Mouse (Mus musculus) heart, postnatal 0 days (tissue): ENCODE measurements around the gene Ppp1r8. TPM values are rescaled to one million over a fixed set of nuclear protein-coding genes. Genes with fewer than 3 reads are reported as not detected.

Source experiments
- ATAC-seq: fragments of 200-750 bp; cut with Nextera tagmentation; 2 replicates; pipeline ENCODE4 v1.8.0; 2017; ENCODE audit warnings: low read depth, moderate number of reproducible peaks, moderate library complexity; ENCODE audit not compliant: insufficient read depth
- DNase-seq: peaks from one replicate; pipeline ENCODE4 v3.0.0-alpha.2; 2016; ENCODE audit warnings: low spot score
- H3K27ac ChIP-seq: fragments of 300-500 bp; sonication (generic); 2 replicates; pipeline ENCODE4 v1.5.1; 2014; ENCODE audit warnings: low read depth, mild to moderate bottlenecking
- H3K27me3 ChIP-seq: fragments of 300-500 bp; sonication (generic); 2 replicates; pipeline ENCODE4 v1.6.1; 2014; ENCODE audit warnings: low read length, mixed read lengths; ENCODE audit not compliant: control insufficient read depth, insufficient read depth
- H3K36me3 ChIP-seq: fragments of 300-500 bp; sonication (generic); replicated peaks from 2 replicates; pipeline ENCODE4 v1.6.1; 2014; ENCODE audit warnings: low read length, mixed read lengths; ENCODE audit not compliant: control insufficient read depth, insufficient read depth
- H3K4me1 ChIP-seq: fragments of 300-500 bp; sonication (generic); 2 replicates; pipeline ENCODE4 v1.6.1; 2014; ENCODE audit warnings: antibody characterized with exemption; ENCODE audit not compliant: control insufficient read depth, insufficient read depth
- H3K4me2 ChIP-seq: fragments of 300-500 bp; sonication (generic); 2 replicates; pipeline ENCODE4 v1.6.1; 2014; ENCODE audit warnings: low read depth, mild to moderate bottlenecking, low read length, moderate library complexity
- H3K4me3 ChIP-seq: fragments of 300-500 bp; sonication (generic); 2 replicates; pipeline ENCODE4 v1.5.1; 2014; ENCODE audit warnings: low read depth, low read length
- H3K9ac ChIP-seq: fragments of 300-500 bp; sonication (generic); replicated peaks from 2 replicates; pipeline ENCODE4 v1.6.1; 2014; ENCODE audit warnings: low read depth, low read length, mixed read lengths
- H3K9me3 ChIP-seq: fragments of 300-500 bp; sonication (generic); replicated peaks from 2 replicates; pipeline ENCODE4 v1.6.1; 2016; ENCODE audit warnings: low read length; ENCODE audit not compliant: control insufficient read depth
- CTCF ChIP-seq: IDR thresholded peaks from 2 replicates; pipeline ENCODE4 v1.5.1; 2016; ENCODE audit warnings: antibody characterized with exemption, control low read depth, low read depth
- EP300 ChIP-seq: IDR thresholded peaks from 2 replicates; pipeline ENCODE4 v1.6.1; 2016; ENCODE audit warnings: antibody characterized with exemption, low read depth
- WGBS: fragments of 180-500 bp; shearing (Covaris S2); extraction: QIAGEN DNeasy Blood & Tissue Kit; methylation state at CpG from one replicate; pipeline ENCODE4 v1.1.7; 2014; 5-methylcytosine and 5-hydroxymethylcytosine counted together
- polyA plus RNA-seq: library from polyadenylated mRNA; unstranded; fragments of >200 nt; fragmentation: Nextera tagmentation; extraction: Ambion mirVana; gene quantifications from 2 replicates; pipeline ENCODE4 v1.2.1, GENCODE M21; 2015
- total RNA-seq: library from RNA; depleted of rRNA; stranded (reverse); fragments of >200 nt; gene quantifications from 2 replicates; pipeline ENCODE4 v1.2.3, GENCODE M21; 2014; ENCODE audit warnings: low replicate concordance

Ppp1r8 gene
- total and polyA plus RNA-seq, 2 experiments from 2014 or later, result 17.3 to 46.2 TPM

- H3K4me2 ChIP-seq, result no peak overlapping the region
- H3K27me3 ChIP-seq, result no peaks in the 10 kb centered on the region
- no peaks in the 10 kb centered on the region for H3K36me3 ChIP-seq
- no peaks in the 10 kb centered on the region for H3K4me1 ChIP-seq
- H3K9me3 ChIP-seq, result 0 out of 2 replicates have a peak, but pooled peaks cover 7% of the 10 kb centered on the region
- DNase-seq (no peak), ATAC-seq (no peak)
- H3K4me3 ChIP-seq, result no peak overlapping the region
- WGBS, result 53% methylated on average over 2 of the region's 2 CpGs
- H3K9ac ChIP-seq, result no peak overlapping the region
- no peak for TF ChIP-seq EP300
- no peak for TF ChIP-seq CTCF
- no peak overlapping the region for H3K27ac ChIP-seq
Observed at GRCm38 (mm10) chr4:132818442-132818841, 24.5 kb downstream of the Ppp1r8 start.

- no peak for TF ChIP-seq CTCF
- TF ChIP-seq EP300, result no peak
- Histone ChIP-seq H3K4me3 (no peak overlapping the region), H3K9me3 (0 out of 2 replicates have a peak, but pooled peaks cover 7% of the 10 kb centered on the region), H3K4me1 (no peaks in the 10 kb centered on the region), H3K4me2 (no peak overlapping the region), H3K36me3 (no peaks in the 10 kb centered on the region), H3K9ac (no peak overlapping the region), H3K27me3 (no peaks in the 10 kb centered on the region), H3K27ac (no peak overlapping the region)
- no peak for DNase-seq
- WGBS, result 39% methylated on average over 2 of the region's 2 CpGs
- no peak for ATAC-seq
Observed at GRCm38 (mm10) chr4:132816855-132817254, 26.1 kb downstream of the Ppp1r8 start.

GRCm38 (mm10) chr4:132816404-132816803 is 26.6 kb downstream of the Ppp1r8 start:
- no peaks in the 10 kb centered on the region for H3K36me3 ChIP-seq
- no peaks in the 10 kb centered on the region for H3K27me3 ChIP-seq
- peaks cover 10% of the 10 kb centered on the region; the same call in 1 of the 2 replicates for H3K9me3 ChIP-seq
- TF ChIP-seq EP300, result no peak
- TF ChIP-seq CTCF, result no peak
- no peak overlapping the region for H3K9ac ChIP-seq
- whole genome bisulfite sequencing, result 73% methylated on average over 7 of the region's 7 CpGs
- no peak overlapping the region for H3K4me2 ChIP-seq
- H3K4me1 ChIP-seq, result no peaks in the 10 kb centered on the region
- H3K4me3 ChIP-seq, result no peak overlapping the region
- DNase-seq (no peak), ATAC-seq (no peak)
- H3K27ac ChIP-seq, result no peak overlapping the region

- no peak for DNase-seq
- no peaks in the 10 kb centered on the region; the same call in 1 of the 2 replicates for H3K4me1 ChIP-seq
- WGBS, result 78% methylated on average over 5 of the region's 5 CpGs
- H3K27ac ChIP-seq, result peak overlapping the region; percentile 51
- H3K9ac ChIP-seq, result no peak overlapping the region
- ATAC-seq, result no peak
- H3K36me3 ChIP-seq, result no peaks in the 10 kb centered on the region
- H3K9me3 ChIP-seq, result peaks cover 14% of the 10 kb centered on the region
- H3K4me3 ChIP-seq, result no peak overlapping the region
- no peak overlapping the region for H3K4me2 ChIP-seq
- no peaks in the 10 kb centered on the region for H3K27me3 ChIP-seq
- no peak for TF ChIP-seq CTCF
- no peak for TF ChIP-seq EP300
Observed at GRCm38 (mm10) chr4:132809621-132810020, 33.3 kb downstream of the Ppp1r8 start.

- WGBS, result 46% methylated on average over 5 of the region's 5 CpGs
- Histone ChIP-seq H3K4me2 (no peak overlapping the region), H3K4me1 (no peaks in the 10 kb centered on the region; the same call in 1 of the 2 replicates), H3K9ac (no peak overlapping the region), H3K9me3 (peaks cover 14% of the 10 kb centered on the region), H3K27ac (peak overlapping the region; percentile 62), H3K4me3 (no peak overlapping the region), H3K27me3 (no peaks in the 10 kb centered on the region), H3K36me3 (no peaks in the 10 kb centered on the region)
- peak; percentile 50 for DNase-seq
- TF ChIP-seq CTCF (no peak), EP300 (no peak)
- ATAC-seq, result peak; percentile 64; the same call in 1 of the 2 replicates
Observed at GRCm38 (mm10) chr4:132807771-132808641, 35.0 kb downstream of the Ppp1r8 start.
